Mouse (Mus musculus): ENCODE measurements around the gene Abcc8.

GRCm38 (mm10) chr7:46084024-46084423, 95.8 kb downstream of the Abcc8 start:
- TF ChIP-seq CTCF (conservative IDR thresholded peaks at IDR 0.05 in 1 of 2, IDR thresholded peaks at IDR 0.05 in 1 of 2; ENCODE audit: low read depth in 2 of 2, low read length in 2 of 2) = no peak
- no peak for TF ChIP-seq GABPA (IDR thresholded peaks at IDR 0.05; ENCODE audit: insufficient replicate concordance, low read depth, low read length)

All from CH12.LX (cell line).